In genomic region chr9:56687145-56687477, GRCm38 (mm10) we compare ENCODE assay signal across 10 mouse cellular contexts.
DNase-seq lines count a peak whose midpoint lies in the region; ATAC-seq lines count a peak whose summit lies in the region.
"Had no signal": no experiment of that assay in that cellular context is flagged by ENCODE, and none has a peak within 500 bp of the region (broad histone marks: within the 10 kb centered on the region; RNA-seq: fewer than 3 reads in every experiment).

No protein-coding gene starts in this region.

- no peak overlapping the region for H3K4me2 ChIP-seq in heart, embryonic 14.5 days (ENCODE audit: low read length)
- H3K4me2 ChIP-seq in lung, embryonic 15.5 days, result no peak overlapping the region; the same call in 1 of the 2 replicates
- H3K4me2 ChIP-seq in forebrain, embryonic 16.5 days (ENCODE audit: low read length), result no peak overlapping the region
- no peak overlapping the region for H3K4me2 ChIP-seq in midbrain, embryonic 15.5 days

- H3K27me3 ChIP-seq in heart, embryonic 14.5 days (ENCODE audit: control insufficient read depth, insufficient read depth, low read length), result no peaks in the 10 kb centered on the region
- H3K27me3 ChIP-seq in lung, embryonic 15.5 days, result no peaks in the 10 kb centered on the region
- no peaks in the 10 kb centered on the region for H3K27me3 ChIP-seq in forebrain, embryonic 16.5 days (replicated peaks; ENCODE audit: control insufficient read depth, insufficient read depth, low read length)
- H3K27me3 ChIP-seq in midbrain, embryonic 15.5 days (replicated peaks), result no peaks in the 10 kb centered on the region

- no peaks in the 10 kb centered on the region for H3K36me3 ChIP-seq in heart, embryonic 14.5 days (ENCODE audit: control insufficient read depth, insufficient read depth, low read length)
- H3K36me3 ChIP-seq in lung, embryonic 15.5 days, result no peaks in the 10 kb centered on the region
- no peaks in the 10 kb centered on the region for H3K36me3 ChIP-seq in forebrain, embryonic 16.5 days (ENCODE audit: control insufficient read depth, insufficient read depth)
- H3K36me3 ChIP-seq in midbrain, embryonic 15.5 days (replicated peaks), result no peaks in the 10 kb centered on the region

- ATAC-seq in heart, embryonic 14.5 days (ENCODE audit: insufficient number of reproducible peaks, insufficient read depth, low FRiP score, low read depth), result no peak
- peak; percentile 53; the same call in 1 of the 2 replicates for ATAC-seq in lung, embryonic 15.5 days (ENCODE audit: borderline replicate concordance, extremely low read depth, low FRiP score, low TSS enrichment)
- ATAC-seq in forebrain, embryonic 16.5 days, result peak; percentile 37
- ATAC-seq in midbrain, embryonic 15.5 days (replicated peaks), result 0 out of 2 replicates have a peak, but pooled peaks have one; percentile 34
- ATAC-seq: CD4-positive, CD25-positive, alpha-beta regulatory T cell, adult 4 months had no signal

- peaks cover 14 to 16% of the 10 kb centered on the region in 2 experiments for H3K4me1 ChIP-seq in heart, embryonic 14.5 days (ENCODE audit: control insufficient read depth in 2 of 2, insufficient read depth in 2 of 2, low read length in 2 of 2)
- peaks cover 21% of the 10 kb centered on the region for H3K4me1 ChIP-seq in lung, embryonic 15.5 days
- peaks cover 23% of the 10 kb centered on the region for H3K4me1 ChIP-seq in forebrain, embryonic 16.5 days (replicated peaks; ENCODE audit: control insufficient read depth, insufficient read depth, low read length)
- H3K4me1 ChIP-seq in midbrain, embryonic 15.5 days, result peaks cover 23% of the 10 kb centered on the region

- peak overlapping the region; percentile 9; the same call in 1 of the 2 replicates for H3K9ac ChIP-seq in heart, embryonic 14.5 days (ENCODE audit: low read length)
- no peak overlapping the region for H3K9ac ChIP-seq in lung, embryonic 15.5 days
- 0 out of 2 replicates have a peak overlapping the region, but pooled peaks have one; percentile 5 for H3K9ac ChIP-seq in forebrain, embryonic 16.5 days (replicated peaks; ENCODE audit: low read depth, low read length)
- H3K9ac ChIP-seq in midbrain, embryonic 15.5 days, result peak overlapping the region; percentile 15; the same call in 1 of the 2 replicates

- no peak for DNase-seq in heart, adult 18-20 months
- DNase-seq in lung, postnatal 4 days, result no peak
- no peak for DNase-seq in spleen, postnatal 14 days (ENCODE audit: low spot score in 2 of 2)
- no peak for DNase-seq in ovary, postnatal 36 days (ENCODE audit: low spot score)
- DNase-seq: thymus, postnatal 25 days had no signal

- peak overlapping the region; percentile 33 to 40; a peak in 2 of 4 replicates for H3K27ac ChIP-seq in heart, embryonic 14.5 days (replicated peaks in 1 of 2; ENCODE audit: control insufficient read depth in 1 of 2, insufficient read depth in 1 of 2, low read depth in 2 of 2, low read length in 2 of 2)
- H3K27ac ChIP-seq in lung, embryonic 15.5 days, result peak overlapping the region; percentile 56
- H3K27ac ChIP-seq in forebrain, embryonic 16.5 days (ENCODE audit: low read length), result peak overlapping the region; percentile 33
- peak overlapping the region; percentile 65 for H3K27ac ChIP-seq in midbrain, embryonic 15.5 days

- H3K4me3 ChIP-seq in heart, embryonic 14.5 days (ENCODE audit: control insufficient read depth in 1 of 2, insufficient read depth in 1 of 2, low read depth in 1 of 2, low read length in 2 of 2), result no peak overlapping the region
- no peak overlapping the region for H3K4me3 ChIP-seq in lung, embryonic 15.5 days
- H3K4me3 ChIP-seq in forebrain, embryonic 16.5 days (replicated peaks; ENCODE audit: low read length), result no peak overlapping the region
- no peak overlapping the region for H3K4me3 ChIP-seq in midbrain, embryonic 15.5 days

- no peaks in the 10 kb centered on the region for H3K9me3 ChIP-seq in heart, embryonic 14.5 days (ENCODE audit: control insufficient read depth, low read length)
- no peaks in the 10 kb centered on the region for H3K9me3 ChIP-seq in lung, embryonic 15.5 days
- H3K9me3 ChIP-seq in forebrain, embryonic 16.5 days (ENCODE audit: control insufficient read depth, low read length), result no peaks in the 10 kb centered on the region
- H3K9me3 ChIP-seq in midbrain, embryonic 15.5 days, result no peaks in the 10 kb centered on the region

- 50% methylated on average over 1 of the region's 1 CpGs for WGBS in heart, embryonic 14.5 days
- WGBS in lung, embryonic 15.5 days, result 50% methylated on average over 1 of the region's 1 CpGs
- 92% methylated on average over 1 of the region's 1 CpGs for WGBS in forebrain, embryonic 16.5 days
- WGBS in midbrain, embryonic 15.5 days, result 71% methylated on average over 1 of the region's 1 CpGs
